Comparison of ENCODE assay signal across 25 mouse cellular contexts in the genomic region with DNA sequence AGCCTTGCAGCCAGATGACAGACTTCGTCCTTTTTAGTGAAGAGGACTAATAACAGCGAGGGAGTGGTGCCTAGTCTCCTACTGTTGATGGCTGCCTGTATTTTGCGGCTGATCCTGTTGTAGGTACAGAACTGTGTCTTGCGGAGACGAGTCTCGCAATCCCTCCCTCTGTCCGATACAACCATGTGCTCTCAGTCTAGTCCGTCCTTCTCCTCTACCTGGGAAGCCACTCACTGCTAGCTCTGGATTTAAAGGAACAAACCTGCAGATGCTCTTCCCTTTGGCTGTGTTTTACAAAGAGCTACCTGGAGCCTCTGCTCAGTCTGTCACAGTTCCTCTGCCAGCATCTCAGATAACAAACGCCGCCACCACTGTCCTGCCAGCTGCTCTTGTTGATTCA.
"Had no signal": no experiment of that assay in that cellular context is flagged by ENCODE, and none has a peak within 500 bp of the region (broad histone marks: within the 10 kb centered on the region; RNA-seq: fewer than 3 reads in every experiment).

No protein-coding gene starts in this region.

- H3K27ac ChIP-seq: heart, embryonic 13.5 days; heart, embryonic 15.5 days; hindbrain, embryonic 13.5 days; hindbrain, embryonic 15.5 days; hindbrain, postnatal 0 days; kidney, embryonic 15.5 days; layer of hippocampus, adult 2 months; left cerebral cortex, adult 2 months; limb, embryonic 10.5 days; limb, embryonic 12.5 days had no signal

- H3K9me3 ChIP-seq: heart, embryonic 13.5 days; heart, embryonic 15.5 days; hindbrain, embryonic 13.5 days; hindbrain, embryonic 15.5 days; kidney, embryonic 15.5 days; limb, embryonic 10.5 days; limb, embryonic 12.5 days had no signal

- H3K4me1 ChIP-seq: heart, embryonic 15.5 days; hindbrain, embryonic 15.5 days had no signal

- H3K9ac ChIP-seq: forebrain, postnatal 0 days; heart, embryonic 13.5 days; heart, embryonic 15.5 days; hindbrain, embryonic 13.5 days; hindbrain, embryonic 15.5 days; kidney, embryonic 15.5 days; limb, embryonic 12.5 days had no signal

- H3K27me3 ChIP-seq: heart, embryonic 13.5 days; heart, embryonic 15.5 days; hindbrain, embryonic 13.5 days; hindbrain, embryonic 15.5 days; kidney, embryonic 15.5 days; limb, embryonic 12.5 days had no signal

- DNase-seq: forebrain, postnatal 0 days; gastrocnemius, postnatal 10 days; gastrocnemius, postnatal 25 days; heart, adult 18-20 months; heart, postnatal 14 days; heart, postnatal 36 days; kidney, adult 11 months; kidney, adult 2 months; kidney, adult 9 months; kidney, postnatal 10 days; kidney, postnatal 25 days; kidney, postnatal 4 days; liver had no signal

- H3K4me3 ChIP-seq: heart, embryonic 13.5 days; heart, embryonic 15.5 days; hindbrain, embryonic 13.5 days; hindbrain, embryonic 15.5 days; kidney, embryonic 15.5 days; layer of hippocampus, adult 2 months; left cerebral cortex, adult 2 months; limb, embryonic 10.5 days; limb, embryonic 12.5 days had no signal

- ATAC-seq: forebrain, postnatal 0 days; hindbrain, postnatal 0 days; intestine, embryonic 16.5 days had no signal

- H3K4me2 ChIP-seq: heart, embryonic 13.5 days; heart, embryonic 15.5 days; hindbrain, embryonic 13.5 days; hindbrain, embryonic 15.5 days; kidney, embryonic 15.5 days; limb, embryonic 12.5 days; liver, embryonic 11.5 days had no signal
